Mouse (Mus musculus): ENCODE results near the gene Osbpl6. TPM values are rescaled to one million over a fixed set of nuclear protein-coding genes. Genes with fewer than 3 reads are reported as not detected.

Osbpl6 gene
- polyA plus RNA-seq, 1 experiment from 2014 or later: 22.1 TPM

GRCm38 (mm10) chr2:76524451-76524850, 118.1 kb downstream of the Osbpl6 start:
- WGBS: 68% methylated on average over 5 of the region's 5 CpGs
- H3K27me3 ChIP-seq (ENCODE audit: control insufficient read depth, insufficient read depth, low read length): no peaks in the 10 kb centered on the region

DNA sequence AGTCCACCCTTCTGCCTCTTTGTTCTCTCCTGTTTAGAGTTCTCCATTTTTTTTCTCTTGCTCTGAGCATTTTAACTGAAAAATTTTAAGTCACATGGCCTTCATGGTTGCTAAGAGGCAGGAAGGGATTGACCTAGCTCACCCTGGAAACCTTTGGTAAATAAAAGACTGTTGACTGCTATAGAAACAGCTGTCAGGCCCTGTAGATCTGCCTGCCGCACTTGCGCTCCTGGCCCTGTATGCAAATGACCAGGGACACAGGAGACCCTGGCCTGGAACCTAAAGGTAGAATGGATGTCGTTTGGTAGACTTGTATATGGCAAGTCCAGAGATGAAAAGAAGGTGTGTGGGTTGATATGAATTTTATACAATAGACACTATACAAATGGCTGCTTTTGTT, 119.3 kb downstream of the Osbpl6 start:
- Histone ChIP-seq H3K27ac (replicated peaks; ENCODE audit: low read depth, low read length) (no peak overlapping the region), H3K9ac (replicated peaks; ENCODE audit: low read length) (no peak overlapping the region), H3K4me3 (replicated peaks; ENCODE audit: low read depth, low read length) (no peak overlapping the region), H3K4me1 (ENCODE audit: control insufficient read depth, insufficient read depth, low read length) (no peaks in the 10 kb centered on the region), H3K36me3 (ENCODE audit: control insufficient read depth, insufficient read depth, low read length) (no peaks in the 10 kb centered on the region), H3K9me3 (ENCODE audit: control insufficient read depth, low read length) (no peaks in the 10 kb centered on the region), H3K27me3 (ENCODE audit: control insufficient read depth, insufficient read depth, low read length) (no peaks in the 10 kb centered on the region), H3K4me2 (ENCODE audit: low read length) (no peak overlapping the region)
- ATAC-seq (ENCODE audit: low FRiP score, low TSS enrichment) (no peak), DNase-seq (no peak)
- 16% methylated on average over 3 of the region's 3 CpGs for WGBS

More at GRCm38 (mm10) chr2:76524451-76524850, 118.1 kb downstream of the Osbpl6 start:
- H3K9ac ChIP-seq (replicated peaks; ENCODE audit: low read length): no peak overlapping the region
- ATAC-seq (ENCODE audit: low FRiP score, low TSS enrichment) (no peak), DNase-seq (no peak)
- no peak overlapping the region for H3K4me2 ChIP-seq (ENCODE audit: low read length)
- no peaks in the 10 kb centered on the region for H3K36me3 ChIP-seq (ENCODE audit: control insufficient read depth, insufficient read depth, low read length)
- no peaks in the 10 kb centered on the region for H3K9me3 ChIP-seq (ENCODE audit: control insufficient read depth, low read length)
- H3K4me3 ChIP-seq (replicated peaks; ENCODE audit: low read depth, low read length): no peak overlapping the region
- no peaks in the 10 kb centered on the region for H3K4me1 ChIP-seq (ENCODE audit: control insufficient read depth, insufficient read depth, low read length)
- no peak overlapping the region for H3K27ac ChIP-seq (replicated peaks; ENCODE audit: low read depth, low read length)

GRCm38 (mm10) chr2:76532490-76533126, 126.3 kb downstream of the Osbpl6 start:
- no peak overlapping the region for H3K4me3 ChIP-seq (replicated peaks; ENCODE audit: low read depth, low read length)
- no peaks in the 10 kb centered on the region for H3K36me3 ChIP-seq (ENCODE audit: control insufficient read depth, insufficient read depth, low read length)
- no peak overlapping the region for H3K4me2 ChIP-seq (ENCODE audit: low read length)
- DNase-seq: peak; percentile 54
- no peaks in the 10 kb centered on the region for H3K9me3 ChIP-seq (ENCODE audit: control insufficient read depth, low read length)
- peaks cover 19% of the 10 kb centered on the region; the same call in 1 of the 2 replicates for H3K4me1 ChIP-seq (ENCODE audit: control insufficient read depth, insufficient read depth, low read length)
- ATAC-seq (ENCODE audit: low FRiP score, low TSS enrichment): 0 out of 2 replicates have a peak, but pooled peaks have one; percentile 17
- WGBS: 66% methylated on average over 14 of the region's 14 CpGs
- peak overlapping the region; percentile 62 for H3K27ac ChIP-seq (replicated peaks; ENCODE audit: low read depth, low read length)
- no peaks in the 10 kb centered on the region for H3K27me3 ChIP-seq (ENCODE audit: control insufficient read depth, insufficient read depth, low read length)
- no peak overlapping the region for H3K9ac ChIP-seq (replicated peaks; ENCODE audit: low read length)

DNA sequence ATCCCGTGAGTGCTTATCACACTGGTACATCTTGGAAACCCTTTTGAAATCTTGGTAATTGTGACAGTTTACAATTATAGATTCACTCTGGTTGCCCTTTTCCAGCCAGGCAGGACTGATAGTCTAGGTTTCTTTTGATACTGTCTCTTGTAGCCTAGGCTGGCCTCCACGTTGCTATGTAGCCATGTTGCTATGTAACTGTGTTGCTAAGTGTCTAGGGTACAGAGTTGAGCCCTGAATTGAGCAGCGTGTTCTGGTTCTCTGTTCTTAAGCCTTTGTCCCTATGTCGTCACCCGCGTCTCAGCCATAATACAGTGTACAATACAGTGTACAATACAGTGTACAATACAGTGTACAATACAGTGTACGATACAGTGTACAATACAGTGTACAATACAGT, 128.6 kb downstream of the Osbpl6 start:
- peak; percentile 44 for DNase-seq
- Histone ChIP-seq H3K4me1 (ENCODE audit: control insufficient read depth, insufficient read depth, low read length) (peaks cover 23% of the 10 kb centered on the region; the same call in 1 of the 2 replicates), H3K4me2 (ENCODE audit: low read length) (no peak overlapping the region), H3K4me3 (replicated peaks; ENCODE audit: low read depth, low read length) (no peak overlapping the region), H3K36me3 (ENCODE audit: control insufficient read depth, insufficient read depth, low read length) (no peaks in the 10 kb centered on the region), H3K9ac (replicated peaks; ENCODE audit: low read length) (no peak overlapping the region), H3K27me3 (ENCODE audit: control insufficient read depth, insufficient read depth, low read length) (no peaks in the 10 kb centered on the region), H3K9me3 (ENCODE audit: control insufficient read depth, low read length) (no peaks in the 10 kb centered on the region), H3K27ac (replicated peaks; ENCODE audit: low read depth, low read length) (no peak overlapping the region)
- ATAC-seq (ENCODE audit: low FRiP score, low TSS enrichment): no peak
- 40% methylated on average over 7 of the region's 7 CpGs for WGBS

- no peak overlapping the region for H3K4me2 ChIP-seq (ENCODE audit: low read length)
- 94% methylated on average over 9 of the region's 9 CpGs for WGBS
- no peaks in the 10 kb centered on the region for H3K27me3 ChIP-seq (ENCODE audit: control insufficient read depth, insufficient read depth, low read length)
- peaks cover 5% of the 10 kb centered on the region; the same call in 1 of the 2 replicates for H3K4me1 ChIP-seq (ENCODE audit: control insufficient read depth, insufficient read depth, low read length)
- DNase-seq (no peak), ATAC-seq (ENCODE audit: low FRiP score, low TSS enrichment) (no peak)
- H3K9me3 ChIP-seq (ENCODE audit: control insufficient read depth, low read length): no peaks in the 10 kb centered on the region
- H3K27ac ChIP-seq (replicated peaks; ENCODE audit: low read depth, low read length): no peak overlapping the region
- H3K36me3 ChIP-seq (ENCODE audit: control insufficient read depth, insufficient read depth, low read length): no peaks in the 10 kb centered on the region
- no peak overlapping the region for H3K9ac ChIP-seq (replicated peaks; ENCODE audit: low read length)
- no peak overlapping the region for H3K4me3 ChIP-seq (replicated peaks; ENCODE audit: low read depth, low read length)
Measured at GRCm38 (mm10) chr2:76541900-76542299, 135.6 kb downstream of the Osbpl6 start.

GRCm38 (mm10) chr2:76542921-76543320, 136.6 kb downstream of the Osbpl6 start:
- peaks cover 5% of the 10 kb centered on the region; the same call in 1 of the 2 replicates for H3K4me1 ChIP-seq (ENCODE audit: control insufficient read depth, insufficient read depth, low read length)
- no peak overlapping the region for H3K4me3 ChIP-seq (replicated peaks; ENCODE audit: low read depth, low read length)
- H3K9ac ChIP-seq (replicated peaks; ENCODE audit: low read length): no peak overlapping the region
- H3K27me3 ChIP-seq (ENCODE audit: control insufficient read depth, insufficient read depth, low read length): no peaks in the 10 kb centered on the region
- H3K27ac ChIP-seq (replicated peaks; ENCODE audit: low read depth, low read length): no peak overlapping the region
- H3K4me2 ChIP-seq (ENCODE audit: low read length): no peak overlapping the region
- H3K9me3 ChIP-seq (ENCODE audit: control insufficient read depth, low read length): no peaks in the 10 kb centered on the region
- H3K36me3 ChIP-seq (ENCODE audit: control insufficient read depth, insufficient read depth, low read length): no peaks in the 10 kb centered on the region
- WGBS: 84% methylated on average over 5 of the region's 5 CpGs
- no peak for ATAC-seq (ENCODE audit: low FRiP score, low TSS enrichment)
- no peak for DNase-seq

DNA sequence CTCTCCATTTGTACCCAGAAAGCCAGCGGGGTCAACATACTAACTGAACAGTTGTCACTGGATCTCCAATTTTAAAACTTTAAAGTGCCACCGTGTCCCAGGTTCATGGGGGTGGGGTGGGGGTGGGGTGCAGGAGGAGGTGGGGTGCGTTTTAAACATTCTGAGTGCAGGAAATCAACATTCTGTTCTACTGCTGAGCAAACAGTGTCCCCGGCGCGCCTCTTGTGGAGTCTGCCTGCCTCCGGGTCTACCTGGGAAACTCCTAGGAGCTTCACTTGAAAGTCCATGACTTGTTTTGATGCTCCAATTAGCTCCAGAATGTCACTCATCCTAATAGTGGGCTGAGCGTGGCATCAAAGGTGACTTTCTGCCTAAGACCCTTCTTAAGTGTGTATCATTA, 139.2 kb downstream of the Osbpl6 start:
- 88% methylated on average over 8 of the region's 8 CpGs for WGBS
- no peak for DNase-seq

DNA sequence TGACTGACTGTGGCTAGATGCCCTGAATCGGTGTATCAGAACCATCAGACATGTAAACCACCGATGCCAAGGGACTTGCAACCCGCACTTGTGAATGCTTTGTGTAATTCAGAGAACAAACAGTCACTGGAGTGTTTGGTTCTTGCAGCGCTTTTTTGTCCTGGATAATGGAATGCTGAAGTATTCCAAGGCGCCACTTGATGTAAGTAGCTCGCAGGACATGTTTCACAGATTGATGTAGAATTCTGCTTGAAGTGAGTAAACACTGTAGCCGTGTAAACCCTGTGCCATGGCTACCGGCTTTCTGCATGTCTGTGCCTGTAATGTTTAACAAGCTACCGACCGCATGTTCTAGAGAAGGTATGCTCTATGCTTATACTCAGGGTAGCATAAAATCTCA, 141.9 kb downstream of the Osbpl6 start:
- H3K4me2 ChIP-seq (ENCODE audit: low read length): no peak overlapping the region

More for the DNA sequence above, 139.2 kb downstream of the Osbpl6 start:
- Histone ChIP-seq H3K4me2 (ENCODE audit: low read length) (no peak overlapping the region), H3K9ac (replicated peaks; ENCODE audit: low read length) (no peak overlapping the region), H3K27ac (replicated peaks; ENCODE audit: low read depth, low read length) (no peak overlapping the region), H3K4me1 (ENCODE audit: control insufficient read depth, insufficient read depth, low read length) (no peaks in the 10 kb centered on the region), H3K4me3 (replicated peaks; ENCODE audit: low read depth, low read length) (no peak overlapping the region), H3K9me3 (ENCODE audit: control insufficient read depth, low read length) (no peaks in the 10 kb centered on the region), H3K36me3 (ENCODE audit: control insufficient read depth, insufficient read depth, low read length) (0 out of 2 replicates have a peak, but pooled peaks cover 5% of the 10 kb centered on the region), H3K27me3 (ENCODE audit: control insufficient read depth, insufficient read depth, low read length) (no peaks in the 10 kb centered on the region)
- ATAC-seq (ENCODE audit: low FRiP score, low TSS enrichment): no peak; the same call in 1 of the 2 replicates

DNA sequence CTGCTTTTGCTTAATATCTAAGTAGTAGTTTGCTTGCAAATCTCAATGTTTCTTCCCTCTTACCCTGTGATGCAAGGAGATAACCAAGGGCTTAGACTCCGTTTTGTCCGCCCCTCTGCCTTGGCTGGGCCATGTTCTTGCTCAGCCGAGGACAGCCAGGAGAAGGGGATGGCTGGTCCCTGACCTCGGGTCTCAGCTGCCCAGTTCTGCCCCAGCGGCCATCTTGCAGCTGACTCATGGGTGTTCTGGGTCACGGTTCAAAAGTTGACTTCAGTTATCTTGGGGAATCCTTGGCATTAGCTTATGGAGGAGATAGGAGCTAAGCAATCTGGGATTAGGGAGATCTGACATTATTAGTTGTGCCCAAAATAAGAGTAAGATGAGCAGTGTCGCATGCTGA, 142.5 kb downstream of the Osbpl6 start:
- no peaks in the 10 kb centered on the region for H3K4me1 ChIP-seq (ENCODE audit: control insufficient read depth, insufficient read depth, low read length)
- no peaks in the 10 kb centered on the region for H3K9me3 ChIP-seq (ENCODE audit: control insufficient read depth, low read length)
- DNase-seq: no peak
- no peaks in the 10 kb centered on the region for H3K27me3 ChIP-seq (ENCODE audit: control insufficient read depth, insufficient read depth, low read length)
- ATAC-seq (ENCODE audit: low FRiP score, low TSS enrichment): no peak
- no peak overlapping the region for H3K27ac ChIP-seq (replicated peaks; ENCODE audit: low read depth, low read length)
- H3K36me3 ChIP-seq (ENCODE audit: control insufficient read depth, insufficient read depth, low read length): 0 out of 2 replicates have a peak, but pooled peaks cover 5% of the 10 kb centered on the region
- 78% methylated on average over 7 of the region's 7 CpGs for WGBS
- no peak overlapping the region for H3K9ac ChIP-seq (replicated peaks; ENCODE audit: low read length)
- no peak overlapping the region for H3K4me2 ChIP-seq (ENCODE audit: low read length)
- no peak overlapping the region for H3K4me3 ChIP-seq (replicated peaks; ENCODE audit: low read depth, low read length)

More for the DNA sequence above, 141.9 kb downstream of the Osbpl6 start:
- no peak overlapping the region for H3K9ac ChIP-seq (replicated peaks; ENCODE audit: low read length)
- H3K36me3 ChIP-seq (ENCODE audit: control insufficient read depth, insufficient read depth, low read length): 0 out of 2 replicates have a peak, but pooled peaks cover 5% of the 10 kb centered on the region
- ATAC-seq (ENCODE audit: low FRiP score, low TSS enrichment): no peak
- WGBS: 88% methylated on average over 10 of the region's 10 CpGs
- DNase-seq: no peak
- no peaks in the 10 kb centered on the region for H3K9me3 ChIP-seq (ENCODE audit: control insufficient read depth, low read length)
- H3K27me3 ChIP-seq (ENCODE audit: control insufficient read depth, insufficient read depth, low read length): no peaks in the 10 kb centered on the region
- no peak overlapping the region for H3K27ac ChIP-seq (replicated peaks; ENCODE audit: low read depth, low read length)
- no peaks in the 10 kb centered on the region for H3K4me1 ChIP-seq (ENCODE audit: control insufficient read depth, insufficient read depth, low read length)
- H3K4me3 ChIP-seq (replicated peaks; ENCODE audit: low read depth, low read length): no peak overlapping the region
